In the genomic region with DNA sequence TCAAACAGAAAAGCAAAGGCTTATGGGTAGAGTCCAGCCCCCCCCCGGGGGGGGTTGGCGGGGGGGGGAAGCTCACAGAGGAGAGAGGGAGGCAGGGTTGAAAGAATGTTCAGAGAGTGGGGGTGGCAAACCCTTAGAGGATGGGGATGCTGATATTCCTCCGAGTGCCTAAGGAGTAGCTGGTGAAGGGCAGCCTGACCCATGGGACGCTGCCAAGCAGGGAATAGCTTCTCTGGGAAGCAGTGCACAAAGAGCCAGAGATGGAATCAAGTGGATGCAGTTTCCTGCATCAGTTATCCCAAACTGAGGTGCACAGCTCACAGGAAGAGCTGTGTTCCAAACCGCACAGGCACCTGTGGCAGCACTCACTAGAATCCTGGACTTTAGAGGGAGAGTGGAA, we compare ENCODE assay signal across 22 mouse cellular contexts.
A peak's percentile ranks its signal among the peaks of the same experiment; 100 is the strongest.
DNase-seq lines count a peak whose midpoint lies in the region; ATAC-seq and TF ChIP-seq lines count a peak whose summit lies in the region.
"Had no signal": no experiment of that assay in that cellular context is flagged by ENCODE, and none has a peak within 500 bp of the region (broad histone marks: within the 10 kb centered on the region; RNA-seq: fewer than 3 reads in every experiment).

No protein-coding gene starts in this region.

- H3K36me3 ChIP-seq in lung, postnatal 0 days (ENCODE audit: insufficient read depth, low read length) = no peaks in the 10 kb centered on the region
- H3K36me3 ChIP-seq: embryonic facial prominence, embryonic 12.5 days; embryonic facial prominence, embryonic 15.5 days; hindbrain, embryonic 12.5 days; hindbrain, embryonic 15.5 days had no signal

- TF ChIP-seq CTCF in lung, postnatal 0 days (IDR thresholded peaks at IDR 0.05) = no peak

- no peak overlapping the region for H3K27ac ChIP-seq in lung, postnatal 0 days (ENCODE audit: low read length)
- H3K27ac ChIP-seq: embryonic facial prominence, embryonic 12.5 days; embryonic facial prominence, embryonic 15.5 days; gastrocnemius, adult 2 months; hindbrain, embryonic 12.5 days; hindbrain, embryonic 15.5 days had no signal

- no peak overlapping the region for H3K4me2 ChIP-seq in lung, postnatal 0 days (replicated peaks; ENCODE audit: low read depth, low read length)
- H3K4me2 ChIP-seq: embryonic facial prominence, embryonic 12.5 days; embryonic facial prominence, embryonic 15.5 days; heart, embryonic 11.5 days; hindbrain, embryonic 12.5 days; hindbrain, embryonic 15.5 days had no signal

- TF ChIP-seq EP300 in lung, postnatal 0 days (IDR thresholded peaks at IDR 0.05) = no peak

- H3K4me1 ChIP-seq in lung, postnatal 0 days (ENCODE audit: insufficient read depth, low read depth, low read length) = no peaks in the 10 kb centered on the region

- no peaks in the 10 kb centered on the region for H3K27me3 ChIP-seq in lung, postnatal 0 days (replicated peaks; ENCODE audit: insufficient read depth, low read length)
- H3K27me3 ChIP-seq: embryonic facial prominence, embryonic 12.5 days; embryonic facial prominence, embryonic 15.5 days; hindbrain, embryonic 12.5 days; hindbrain, embryonic 15.5 days; Patski had no signal

- no peak overlapping the region for H3K4me3 ChIP-seq in lung, postnatal 0 days (ENCODE audit: low read depth, low read length)
- H3K4me3 ChIP-seq: embryonic facial prominence, embryonic 12.5 days; embryonic facial prominence, embryonic 15.5 days; gastrocnemius, adult 2 months; hindbrain, embryonic 12.5 days; hindbrain, embryonic 15.5 days had no signal

- DNase-seq in kidney, postnatal 25 days = peak; percentile 23 to 48
- DNase-seq in kidney, adult 18-20 months = no peak
- DNase-seq in lung, postnatal 0 days (ENCODE audit: low spot score) = no peak
- no peak for DNase-seq in lung, postnatal 10 days
- peak; percentile 12 for DNase-seq in NIH3T3 (ENCODE audit: low read depth)
- DNase-seq in adrenal gland, adult 8-10 months = no peak
- DNase-seq: adrenal gland, postnatal 14 days; cerebellum, adult 11 months; cerebellum, adult 2 months; cerebellum, adult 9-11 months; cerebellum, postnatal 25 days; forebrain, postnatal 0 days; gastrocnemius, adult 2 months; gastrocnemius, postnatal 14 days; heart, adult 11 months had no signal

- no peak overlapping the region for H3K9ac ChIP-seq in lung, postnatal 0 days (replicated peaks; ENCODE audit: low read depth)
- H3K9ac ChIP-seq: embryonic facial prominence, embryonic 12.5 days; embryonic facial prominence, embryonic 15.5 days; forebrain, postnatal 0 days; hindbrain, embryonic 12.5 days; hindbrain, embryonic 15.5 days had no signal

- ATAC-seq in lung, postnatal 0 days = 0 out of 2 replicates have a peak, but pooled peaks have one; percentile 8
- ATAC-seq: forebrain, embryonic 14.5 days; forebrain, postnatal 0 days; Patski had no signal

- 45% methylated on average over 5 of the region's 5 CpGs for WGBS in lung, postnatal 0 days

- no peaks in the 10 kb centered on the region for H3K9me3 ChIP-seq in lung, postnatal 0 days (ENCODE audit: low read length)
- H3K9me3 ChIP-seq: embryonic facial prominence, embryonic 12.5 days; embryonic facial prominence, embryonic 15.5 days; hindbrain, embryonic 12.5 days; hindbrain, embryonic 15.5 days had no signal

Comparison
In these comparisons a context has a peak if more than half of its experiments do, and no peak if none do; other contexts are left out.
1. DNase-seq: peak in kidney, postnatal 25 days (2 of 2) and NIH3T3 (single experiment); none in kidney, adult 18-20 months (single experiment), lung, postnatal 0 days (single experiment), lung, postnatal 10 days (single experiment) and adrenal gland, adult 8-10 months (single experiment).